28 mouse cellular contexts compared by ENCODE assay signal in genomic region chr12:103310744-103311267, GRCm38 (mm10). TPM values are rescaled to one million over a fixed set of nuclear protein-coding genes. Genes with fewer than 3 reads are reported as not detected.
DNase-seq lines count a peak whose midpoint lies in the region; ATAC-seq lines count a peak whose summit lies in the region.
"Had no signal": no experiment of that assay in that cellular context is flagged by ENCODE, and none has a peak within 500 bp of the region (broad histone marks: within the 10 kb centered on the region; RNA-seq: fewer than 3 reads in every experiment).

TSS of gene Fam181a (plus strand) at chr12:103310975.

- no peaks in the 10 kb centered on the region for H3K36me3 ChIP-seq in hindbrain, embryonic 11.5 days (ENCODE audit: control insufficient read depth, insufficient read depth, low read length)
- no peaks in the 10 kb centered on the region for H3K36me3 ChIP-seq in hindbrain, embryonic 13.5 days
- H3K36me3 ChIP-seq in midbrain, embryonic 12.5 days, result no peaks in the 10 kb centered on the region
- no peaks in the 10 kb centered on the region for H3K36me3 ChIP-seq in midbrain, embryonic 15.5 days (replicated peaks)
- no peaks in the 10 kb centered on the region for H3K36me3 ChIP-seq in midbrain, embryonic 14.5 days (ENCODE audit: control insufficient read depth, insufficient read depth, low read length)
- H3K36me3 ChIP-seq: heart, embryonic 15.5 days; limb, embryonic 13.5 days; liver, embryonic 13.5 days had no signal

- H3K27me3 ChIP-seq in hindbrain, embryonic 11.5 days (ENCODE audit: control insufficient read depth, insufficient read depth, low read length), result no peaks in the 10 kb centered on the region; the same call in 1 of the 2 replicates
- peaks cover 46% of the 10 kb centered on the region for H3K27me3 ChIP-seq in hindbrain, embryonic 13.5 days
- peaks cover 43% of the 10 kb centered on the region for H3K27me3 ChIP-seq in midbrain, embryonic 12.5 days
- H3K27me3 ChIP-seq in midbrain, embryonic 15.5 days (replicated peaks), result peaks cover 5% of the 10 kb centered on the region; the same call in 1 of the 2 replicates
- no peaks in the 10 kb centered on the region for H3K27me3 ChIP-seq in midbrain, embryonic 14.5 days (ENCODE audit: control insufficient read depth, insufficient read depth, low read length)

- H3K9ac ChIP-seq in hindbrain, embryonic 11.5 days (ENCODE audit: low read depth, low read length), result no peak within 1 kb of the TSS
- no peak within 1 kb of the TSS for H3K9ac ChIP-seq in hindbrain, embryonic 13.5 days
- H3K9ac ChIP-seq in midbrain, embryonic 12.5 days (replicated peaks), result no peak within 1 kb of the TSS
- no peak within 1 kb of the TSS for H3K9ac ChIP-seq in midbrain, embryonic 15.5 days
- H3K9ac ChIP-seq in midbrain, embryonic 14.5 days (replicated peaks; ENCODE audit: low read length), result no peak within 1 kb of the TSS
- H3K9ac ChIP-seq: heart, embryonic 15.5 days; limb, embryonic 13.5 days; liver, embryonic 13.5 days; lung, embryonic 14.5 days had no signal

- H3K27ac ChIP-seq in hindbrain, embryonic 11.5 days (ENCODE audit: low read depth, low read length), result no peak within 1 kb of the TSS
- H3K27ac ChIP-seq in hindbrain, embryonic 13.5 days, result no peak within 1 kb of the TSS
- H3K27ac ChIP-seq in midbrain, embryonic 12.5 days (replicated peaks), result no peak within 1 kb of the TSS
- no peak within 1 kb of the TSS for H3K27ac ChIP-seq in midbrain, embryonic 15.5 days
- no peak within 1 kb of the TSS for H3K27ac ChIP-seq in midbrain, embryonic 14.5 days (replicated peaks; ENCODE audit: low read depth, low read length)
- H3K27ac ChIP-seq: heart, embryonic 15.5 days; kidney, postnatal 0 days; limb, embryonic 13.5 days; liver, embryonic 13.5 days had no signal

- H3K4me1 ChIP-seq in hindbrain, embryonic 11.5 days (replicated peaks; ENCODE audit: control insufficient read depth, insufficient read depth, low read length), result peaks cover 6% of the 10 kb centered on the region
- peaks cover 40% of the 10 kb centered on the region for H3K4me1 ChIP-seq in hindbrain, embryonic 13.5 days (replicated peaks)
- H3K4me1 ChIP-seq in midbrain, embryonic 12.5 days, result peaks cover 41% of the 10 kb centered on the region
- H3K4me1 ChIP-seq in midbrain, embryonic 15.5 days, result peaks cover 36% of the 10 kb centered on the region
- H3K4me1 ChIP-seq in midbrain, embryonic 14.5 days (ENCODE audit: control insufficient read depth, insufficient read depth, low read length), result peaks cover 41% of the 10 kb centered on the region
- H3K4me1 ChIP-seq: liver, embryonic 13.5 days had no signal

- no peaks in the 10 kb centered on the region for H3K9me3 ChIP-seq in hindbrain, embryonic 11.5 days (ENCODE audit: control insufficient read depth, low read length)
- no peaks in the 10 kb centered on the region for H3K9me3 ChIP-seq in hindbrain, embryonic 13.5 days
- H3K9me3 ChIP-seq in midbrain, embryonic 12.5 days, result no peaks in the 10 kb centered on the region
- H3K9me3 ChIP-seq in midbrain, embryonic 15.5 days, result no peaks in the 10 kb centered on the region
- H3K9me3 ChIP-seq in midbrain, embryonic 14.5 days (ENCODE audit: control insufficient read depth, low read length), result no peaks in the 10 kb centered on the region
- H3K9me3 ChIP-seq: heart, embryonic 15.5 days; limb, embryonic 13.5 days; liver, embryonic 13.5 days had no signal

- ATAC-seq in hindbrain, embryonic 11.5 days (ENCODE audit: low FRiP score), result no peak
- ATAC-seq in hindbrain, embryonic 13.5 days (ENCODE audit: low FRiP score), result no peak
- ATAC-seq in midbrain, embryonic 12.5 days (ENCODE audit: low FRiP score, low read depth), result no peak
- no peak for ATAC-seq in midbrain, embryonic 15.5 days (replicated peaks)
- no peak for ATAC-seq in midbrain, embryonic 14.5 days (ENCODE audit: low FRiP score, low TSS enrichment)
- ATAC-seq: CD4-positive, CD25-positive, alpha-beta regulatory T cell, adult 4 months had no signal

- 82% methylated on average over 2 of the region's 2 CpGs for WGBS in hindbrain, embryonic 11.5 days
- WGBS in hindbrain, embryonic 13.5 days, result 85% methylated on average over 2 of the region's 2 CpGs
- 74% methylated on average over 2 of the region's 2 CpGs for WGBS in midbrain, embryonic 12.5 days
- WGBS in midbrain, embryonic 15.5 days, result 78% methylated on average over 2 of the region's 2 CpGs
- 74% methylated on average over 2 of the region's 2 CpGs for WGBS in midbrain, embryonic 14.5 days

- peak; percentile 60 for DNase-seq in adrenal gland, postnatal 14 days
- no peak for DNase-seq in adrenal gland, postnatal 25 days
- DNase-seq in hindbrain, embryonic 11.5 days (ENCODE audit: low spot score), result no peak
- no peak for DNase-seq in midbrain, embryonic 14.5 days
- DNase-seq in right cerebral cortex, postnatal 36 days (ENCODE audit: low spot score in 2 of 2), result no peak
- DNase-seq: cerebellum, adult 8-10 months; cerebellum, postnatal 36 days; gastrocnemius, postnatal 36 days; heart, postnatal 36 days; kidney, adult 11 months; layer of hippocampus, adult 9-11 months; liver, embryonic 13.5 days; lung, embryonic 14.5 days; right cerebral cortex, postnatal 14 days; spleen, adult 18-20 months; thymus, adult 18-20 months; thymus, postnatal 36 days had no signal

- no peak within 1 kb of the TSS for H3K4me2 ChIP-seq in hindbrain, embryonic 11.5 days (replicated peaks; ENCODE audit: low read depth, low read length)
- no peak within 1 kb of the TSS for H3K4me2 ChIP-seq in hindbrain, embryonic 13.5 days
- H3K4me2 ChIP-seq in midbrain, embryonic 12.5 days (replicated peaks), result no peak within 1 kb of the TSS
- no peak within 1 kb of the TSS for H3K4me2 ChIP-seq in midbrain, embryonic 15.5 days
- H3K4me2 ChIP-seq in midbrain, embryonic 14.5 days (ENCODE audit: low read length), result no peak within 1 kb of the TSS
- H3K4me2 ChIP-seq: heart, embryonic 15.5 days; limb, embryonic 13.5 days; liver, embryonic 13.5 days; lung, embryonic 14.5 days had no signal

- H3K4me3 ChIP-seq in hindbrain, embryonic 11.5 days (ENCODE audit: low read depth, low read length), result no peak within 1 kb of the TSS
- no peak within 1 kb of the TSS for H3K4me3 ChIP-seq in hindbrain, embryonic 13.5 days
- no peak within 1 kb of the TSS for H3K4me3 ChIP-seq in midbrain, embryonic 12.5 days
- H3K4me3 ChIP-seq in midbrain, embryonic 15.5 days, result no peak within 1 kb of the TSS
- no peak within 1 kb of the TSS for H3K4me3 ChIP-seq in midbrain, embryonic 14.5 days (replicated peaks; ENCODE audit: low read depth, low read length)
- H3K4me3 ChIP-seq: heart, embryonic 15.5 days; limb, embryonic 13.5 days; liver, embryonic 13.5 days had no signal

RNA-seq across cellular contexts. Expression of gene Fam181a, which starts in this region (rescaled TPM):
- total RNA-seq in adrenal gland, postnatal 14 days (2021), result not detected in 2 replicates
- not detected in 2 replicates for total RNA-seq in adrenal gland, postnatal 25 days (2021)
- polyA plus RNA-seq in hindbrain, embryonic 11.5 days (2014; fragmentation: Nextera tagmentation; extraction: Ambion mirVana), result 16.6 and 23.8 TPM in 2 replicates
- 9.0 and 10.4 TPM in 2 replicates for polyA plus RNA-seq in hindbrain, embryonic 13.5 days (2015; fragmentation: Nextera tagmentation; extraction: Ambion mirVana)
- polyA plus RNA-seq in midbrain, embryonic 12.5 days (2016; fragmentation: Nextera tagmentation; extraction: Ambion mirVana), result 44.5 and 49.0 TPM in 2 replicates
- polyA plus RNA-seq in midbrain, embryonic 15.5 days (2015; fragmentation: Nextera tagmentation; extraction: Ambion mirVana), result 7.7 and 11.2 TPM in 2 replicates
- polyA plus RNA-seq in midbrain, embryonic 14.5 days (2014; fragmentation: Nextera tagmentation; extraction: Ambion mirVana), result 8.9 and 15.9 TPM in 2 replicates
- total RNA-seq: gastrocnemius, adult 18-20 months; gastrocnemius, postnatal 36 days; heart, postnatal 36 days; megakaryocyte, adult 5-6 weeks had no signal
- polyA plus RNA-seq: CD4-positive, CD25-positive, alpha-beta regulatory T cell, adult 4 months; embryonic facial prominence, embryonic 14.5 days; heart, embryonic 15.5 days; kidney, postnatal 0 days; large intestine, adult 2 months; liver, embryonic 13.5 days had no signal

Comparison
In these comparisons a context has a peak if more than half of its experiments do, and no peak if none do; other contexts are left out.
1. Peak in DNase-seq in adrenal gland, postnatal 14 days; RNA of the gene not detected or under 1 TPM.